Mouse (Mus musculus): ENCODE results near the gene Vmn1r55.
"Not testable (repeated sequence)": the region's sequence is repeated elsewhere in the genome, so short reads cannot be mapped to it uniquely, and the experiment has no call there.

Gene Vmn1r55

GRCm38 (mm10) chr7:5080815-5081214 lies 68.7 kb downstream of the Vmn1r55 start:
- DNase-seq = no peak

- peak; percentile 96 for DNase-seq
These were observed 69.3 kb downstream of the Vmn1r55 start, which contains the start of gene Epn1 for GRCm38 (mm10) chr7:5080010-5080751. Gene Epn1, plus strand, starts transcription at chr7:5080235.

DNA sequence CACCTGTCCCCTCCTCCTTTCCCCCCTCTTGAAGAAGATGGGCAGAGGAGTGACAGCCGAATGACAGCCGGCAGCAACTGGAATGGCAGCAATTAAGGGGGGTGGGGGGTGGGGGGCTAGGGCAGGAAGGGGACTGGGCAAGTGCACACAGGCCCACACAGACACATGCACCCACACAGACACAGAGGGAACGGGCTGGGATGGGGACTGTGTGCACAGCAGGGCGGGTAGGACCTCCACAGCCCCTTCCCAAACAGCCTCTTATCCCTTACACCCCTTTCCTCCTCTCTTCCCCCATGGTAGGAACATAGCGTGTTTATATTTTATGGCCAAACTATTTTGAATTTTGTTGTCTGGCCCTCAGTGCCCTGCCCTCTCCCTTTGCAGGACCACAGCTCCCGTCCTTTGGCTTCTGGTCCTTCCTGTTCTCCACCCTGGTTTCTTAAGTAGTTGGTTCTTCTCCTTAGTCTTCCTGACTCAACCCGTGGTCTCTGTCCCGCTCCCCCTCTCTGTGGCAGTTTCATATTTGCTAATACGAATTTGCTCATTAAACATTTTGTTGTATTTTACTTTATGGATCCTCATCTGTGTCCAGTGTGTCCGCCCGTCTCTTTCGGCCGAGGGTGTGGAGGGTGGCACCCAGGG lies 70.0 kb downstream of the Vmn1r55 start:
- DNase-seq = not testable (repeated sequence)
